Mouse (Mus musculus): ENCODE results near the gene Olfr381.

DNA sequence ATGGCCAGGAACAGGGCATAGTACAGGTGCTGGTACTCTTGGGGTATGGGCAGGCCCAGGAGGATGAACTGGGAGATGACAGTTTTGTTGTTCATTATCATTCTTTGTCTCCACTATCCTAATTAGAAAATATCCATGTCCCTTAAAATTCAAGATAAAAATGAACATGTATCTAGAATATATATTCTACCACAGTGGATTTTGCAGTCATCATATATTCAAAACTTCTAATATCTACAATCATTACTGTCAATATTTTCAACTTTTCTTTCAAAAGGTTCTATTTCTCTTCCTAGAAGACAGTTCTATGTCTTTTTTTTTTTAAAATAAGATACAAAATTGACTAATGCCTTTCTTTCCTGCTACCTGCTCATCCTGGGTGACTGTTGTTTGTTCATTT lies 25.7 kb upstream of the Olfr381 start, which contains the start of gene Olfr382:
- no peak for TF ChIP-seq CTCF (IDR thresholded peaks at IDR 0.05; ENCODE audit: insufficient read depth, low read depth, low read length)
- no peak for TF ChIP-seq POLR2A (IDR thresholded peaks at IDR 0.05; ENCODE audit: insufficient read depth, low read depth, low read length)
